Mouse (Mus musculus) kidney, adult 2 months (tissue): ENCODE results near the gene Cry2.

Experiments used
- CTCF ChIP-seq: fragments of 200-500 bp; conservative IDR thresholded peaks from 2 replicates; pipeline ENCODE4 v1.5.1; 2011; ENCODE audit warnings: low read depth, mild to moderate bottlenecking, control low read depth, low read length, moderate library complexity, mixed read lengths; ENCODE audit not compliant: insufficient read depth, insufficient read length
- POLR2A ChIP-seq: fragments of 200-500 bp; IDR thresholded peaks from one replicate; pipeline ENCODE4 v1.6.1; 2011; ENCODE audit warnings: low read depth, low read length, control low read depth

GRCm38 (mm10) chr2:92434375-92434745 is 517 bp upstream of the Cry2 start:
- TF ChIP-seq POLR2A (no peak), CTCF (no peak)
